Comparison of ENCODE assay signal across 28 mouse cellular contexts in genomic region chr2:143332071-143332470, GRCm38 (mm10).
A peak's percentile ranks its signal among the peaks of the same experiment; 100 is the strongest.
DNase-seq lines count a peak whose midpoint lies in the region; ATAC-seq lines count a peak whose summit lies in the region.
"Had no signal": no experiment of that assay in that cellular context is flagged by ENCODE, and none has a peak within 500 bp of the region (broad histone marks: within the 10 kb centered on the region; RNA-seq: fewer than 3 reads in every experiment).

No protein-coding gene starts in this region.

- no peaks in the 10 kb centered on the region for H3K4me1 ChIP-seq in forebrain, embryonic 13.5 days
- H3K4me1 ChIP-seq in forebrain, embryonic 10.5 days: no peaks in the 10 kb centered on the region
- H3K4me1 ChIP-seq in forebrain, embryonic 16.5 days (replicated peaks; ENCODE audit: control insufficient read depth, insufficient read depth, low read length): peaks cover 4% of the 10 kb centered on the region; the same call in 1 of the 2 replicates
- H3K4me1 ChIP-seq: embryonic facial prominence, embryonic 10.5 days; embryonic facial prominence, embryonic 13.5 days; heart, embryonic 10.5 days; heart, embryonic 13.5 days had no signal

- no peaks in the 10 kb centered on the region for H3K27me3 ChIP-seq in forebrain, embryonic 13.5 days
- H3K27me3 ChIP-seq in forebrain, embryonic 10.5 days (ENCODE audit: poor library complexity, severe bottlenecking): no peaks in the 10 kb centered on the region
- H3K27me3 ChIP-seq in forebrain, embryonic 16.5 days (replicated peaks; ENCODE audit: control insufficient read depth, insufficient read depth, low read length): no peaks in the 10 kb centered on the region
- H3K27me3 ChIP-seq: embryonic facial prominence, embryonic 13.5 days; heart, embryonic 13.5 days had no signal

- no peak overlapping the region for H3K27ac ChIP-seq in forebrain, embryonic 13.5 days
- no peak overlapping the region for H3K27ac ChIP-seq in forebrain, embryonic 10.5 days
- peak overlapping the region; percentile 66; the same call in 1 of the 2 replicates for H3K27ac ChIP-seq in forebrain, embryonic 16.5 days (ENCODE audit: low read length)
- H3K27ac ChIP-seq: embryonic facial prominence, embryonic 10.5 days; embryonic facial prominence, embryonic 13.5 days; heart, adult 2 months; heart, embryonic 10.5 days; heart, embryonic 13.5 days; hindbrain, embryonic 14.5 days; hindbrain, postnatal 0 days had no signal

- no peaks in the 10 kb centered on the region for H3K9me3 ChIP-seq in forebrain, embryonic 13.5 days (replicated peaks)
- H3K9me3 ChIP-seq in forebrain, embryonic 10.5 days: no peaks in the 10 kb centered on the region
- no peaks in the 10 kb centered on the region for H3K9me3 ChIP-seq in forebrain, embryonic 16.5 days (ENCODE audit: control insufficient read depth, low read length)
- H3K9me3 ChIP-seq: embryonic facial prominence, embryonic 10.5 days; embryonic facial prominence, embryonic 13.5 days; heart, embryonic 10.5 days; heart, embryonic 13.5 days had no signal

- DNase-seq in forebrain, embryonic 10.5 days (ENCODE audit: extremely low spot score, low spot score): no peak
- no peak for DNase-seq in frontal cortex, postnatal 14 days (ENCODE audit: low spot score in 2 of 2)
- no peak for DNase-seq in c-Kit-positive CD71-positive TER-119-positive erythroid progenitor cells, embryonic 14.5 days (ENCODE audit: low spot score)
- DNase-seq: adrenal gland, adult 8-10 months; adrenal gland, postnatal 25 days; cerebellum, adult 11 months; cerebellum, adult 9-11 months; cerebellum, postnatal 25 days; embryo, embryonic 11 days; gastrocnemius, postnatal 10 days; gastrocnemius, postnatal 36 days; heart, adult 2 months; heart, postnatal 14 days; heart, postnatal 4 days; kidney, adult 18-20 months had no signal

- H3K4me3 ChIP-seq in forebrain, embryonic 13.5 days: no peak overlapping the region
- H3K4me3 ChIP-seq in forebrain, embryonic 10.5 days: no peak overlapping the region
- H3K4me3 ChIP-seq in forebrain, embryonic 16.5 days (replicated peaks; ENCODE audit: low read length): no peak overlapping the region
- H3K4me3 ChIP-seq: embryonic facial prominence, embryonic 10.5 days; embryonic facial prominence, embryonic 13.5 days; erythroblast, embryonic 14.5 days; heart, adult 2 months; heart, embryonic 10.5 days; heart, embryonic 13.5 days had no signal

- H3K36me3 ChIP-seq in forebrain, embryonic 13.5 days (ENCODE audit: poor library complexity, severe bottlenecking): no peaks in the 10 kb centered on the region
- H3K36me3 ChIP-seq in forebrain, embryonic 10.5 days (replicated peaks): no peaks in the 10 kb centered on the region
- no peaks in the 10 kb centered on the region for H3K36me3 ChIP-seq in forebrain, embryonic 16.5 days (ENCODE audit: control insufficient read depth, insufficient read depth)
- H3K36me3 ChIP-seq: embryonic facial prominence, embryonic 10.5 days; embryonic facial prominence, embryonic 13.5 days; heart, embryonic 10.5 days; heart, embryonic 13.5 days had no signal

- no peak overlapping the region for H3K9ac ChIP-seq in forebrain, embryonic 13.5 days
- H3K9ac ChIP-seq in forebrain, embryonic 16.5 days (replicated peaks; ENCODE audit: low read depth, low read length): no peak overlapping the region
- H3K9ac ChIP-seq: embryonic facial prominence, embryonic 13.5 days; heart, embryonic 13.5 days; hindbrain, embryonic 14.5 days had no signal

- H3K4me2 ChIP-seq in forebrain, embryonic 13.5 days: no peak overlapping the region
- H3K4me2 ChIP-seq in forebrain, embryonic 16.5 days (ENCODE audit: low read length): no peak overlapping the region
- H3K4me2 ChIP-seq: embryonic facial prominence, embryonic 13.5 days; heart, embryonic 13.5 days; hindbrain, embryonic 14.5 days had no signal

- ATAC-seq in forebrain, embryonic 13.5 days: peak; percentile 57; the same call in 1 of the 2 replicates
- peak; percentile 31; the same call in 1 of the 2 replicates for ATAC-seq in frontal cortex, adult (ENCODE audit: low TSS enrichment)
- ATAC-seq in forebrain, embryonic 16.5 days: peak; percentile 64
- ATAC-seq: activated CD4-positive, CD25-positive, alpha-beta regulatory T cell, adult 4 months; hindbrain, postnatal 0 days; inflammation-experienced regulatory T-cells, adult 6 months; intestine, embryonic 16.5 days had no signal
